Mouse (Mus musculus): Measurements from ENCODE around the gene Ciz1. TPM values are rescaled to one million over a fixed set of nuclear protein-coding genes. Genes with fewer than 3 reads are reported as not detected.

The Ciz1 gene
- total RNA-seq, 2 experiments from 2014 or later: 25.1 to 27.7 TPM

GRCm38 (mm10) chr2:32319586-32320580 is 32.2 kb upstream of the Ciz1 start:
- peak; percentile 75 for DNase-seq

GRCm38 (mm10) chr2:32320721-32321120 is 31.4 kb upstream of the Ciz1 start:
- DNase-seq: no peak

GRCm38 (mm10) chr2:32321591-32322298 is 30.4 kb upstream of the Ciz1 start:
- no peak for DNase-seq

- no peak for DNase-seq
Measured at GRCm38 (mm10) chr2:32322754-32323741, 29.1 kb upstream of the Ciz1 start.

- DNase-seq: no peak
Measured at GRCm38 (mm10) chr2:32324322-32324721, 27.8 kb upstream of the Ciz1 start.

GRCm38 (mm10) chr2:32325342-32325741 is 26.8 kb upstream of the Ciz1 start:
- no peak for DNase-seq

GRCm38 (mm10) chr2:32327200-32327599 is 24.9 kb upstream of the Ciz1 start:
- DNase-seq: no peak

GRCm38 (mm10) chr2:32328911-32329460 is 23.1 kb upstream of the Ciz1 start:
- DNase-seq: no peak

- DNase-seq: no peak
Measured at GRCm38 (mm10) chr2:32329531-32329930, 22.6 kb upstream of the Ciz1 start.

- DNase-seq: no peak
Measured at GRCm38 (mm10) chr2:32332159-32332558, 20.0 kb upstream of the Ciz1 start.

- DNase-seq: no peak
Measured at GRCm38 (mm10) chr2:32335888-32336287, 16.2 kb upstream of the Ciz1 start.

GRCm38 (mm10) chr2:32339912-32340642 is 12.1 kb upstream of the Ciz1 start:
- DNase-seq: no peak

- DNase-seq: no peak
Measured at GRCm38 (mm10) chr2:32340836-32341633, 11.1 kb upstream of the Ciz1 start.

GRCm38 (mm10) chr2:32341634-32341939 is 10.5 kb upstream of the Ciz1 start:
- no peak for DNase-seq

- no peak for DNase-seq
Measured at GRCm38 (mm10) chr2:32342039-32342438, 10.1 kb upstream of the Ciz1 start.

GRCm38 (mm10) chr2:32342539-32343350 is 9.4 kb upstream of the Ciz1 start:
- peak; percentile 82 for DNase-seq

- DNase-seq: no peak
Measured at GRCm38 (mm10) chr2:32343351-32343671, 8.8 kb upstream of the Ciz1 start.

GRCm38 (mm10) chr2:32344056-32344455 is 8.1 kb upstream of the Ciz1 start:
- DNase-seq: no peak

GRCm38 (mm10) chr2:32344598-32345321 is 7.4 kb upstream of the Ciz1 start:
- no peak for DNase-seq

Data from gastrocnemius, postnatal 25 days (tissue).